Mouse (Mus musculus) large intestine, adult 2 months (tissue): ENCODE measurements around the gene Zfp618. TPM values are rescaled to one million over a fixed set of nuclear protein-coding genes. Genes with fewer than 3 reads are reported as not detected.

Source experiments
- DNase-seq: peaks from one replicate; pipeline ENCODE4 v3.0.0-alpha.2; 2012; ENCODE audit warnings: low read depth, low spot score
- WGBS: fragments of 180-500 bp; shearing (Covaris S2); methylation state at CpG from one replicate; pipeline ENCODE4 v1.1.7; 2018; 5-methylcytosine and 5-hydroxymethylcytosine counted together
- polyA plus RNA-seq: library from polyadenylated mRNA; depleted of rRNA; stranded (reverse); fragments of >200 nt; gene quantifications from 2 replicates; pipeline ENCODE4 v1.2.3, GENCODE M21; 2012

Zfp618 gene
- polyA plus RNA-seq, 1 experiment, result 0.42 TPM

DNA sequence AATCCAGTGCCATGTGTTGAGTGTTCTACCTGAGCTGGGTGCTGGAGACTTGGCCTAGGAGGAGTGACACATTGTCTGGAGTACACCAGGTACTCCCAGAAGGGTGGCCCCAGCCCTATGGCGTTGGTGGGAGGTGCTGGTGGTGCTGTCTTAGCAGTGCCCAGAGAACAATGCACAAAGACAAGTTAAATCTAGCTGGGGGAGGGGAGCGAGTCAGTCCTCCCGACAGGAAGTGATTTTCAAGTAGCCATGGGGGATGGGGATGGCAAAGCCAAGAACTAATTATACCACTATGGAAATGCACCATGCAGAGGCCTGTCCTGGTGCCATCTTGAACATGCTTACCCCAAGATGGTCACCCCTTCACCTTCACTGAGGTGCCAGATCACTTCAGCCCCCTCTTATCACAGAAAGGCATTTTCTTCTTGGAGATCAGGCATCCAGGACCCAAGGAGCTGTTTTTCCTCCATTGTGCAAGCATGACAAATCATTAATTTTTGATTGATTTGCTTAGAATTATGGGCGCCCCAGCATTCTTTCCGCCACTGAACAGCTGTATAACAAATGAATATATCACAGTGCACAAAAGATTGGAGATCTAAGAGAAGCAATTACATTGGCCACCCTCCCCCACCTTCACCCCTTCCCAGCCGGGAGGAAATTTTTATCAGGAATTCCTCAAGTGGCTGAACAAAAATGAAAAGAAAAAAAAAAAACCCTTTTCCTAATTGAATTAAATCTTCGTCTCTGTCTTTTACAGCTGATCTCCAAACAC, 91.5 kb downstream of the Zfp618 start:
- no peak for DNase-seq
- 71% methylated on average over 7 of the region's 7 CpGs for WGBS

DNA sequence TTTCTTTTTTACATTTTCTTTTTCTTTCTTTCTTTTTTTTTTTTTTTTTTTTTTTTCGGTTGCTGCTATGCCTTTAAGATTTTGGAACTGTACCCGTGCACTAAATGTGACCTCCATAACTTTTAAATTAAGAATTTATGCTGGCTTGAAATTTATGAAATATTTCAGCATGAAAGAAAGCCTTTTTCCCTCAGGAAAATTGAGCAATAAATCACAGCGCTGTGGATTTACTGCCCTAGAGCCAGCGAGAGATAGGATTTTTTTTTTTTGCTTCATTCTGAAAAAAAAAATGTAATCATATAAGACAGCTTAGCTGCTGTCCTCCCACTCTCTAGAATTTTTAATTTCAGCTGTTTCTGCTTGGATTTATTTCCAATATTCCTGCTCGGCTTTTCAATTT, 92.2 kb downstream of the Zfp618 start:
- DNase-seq, result no peak
- 66% methylated on average over 5 of the region's 5 CpGs for WGBS

DNA sequence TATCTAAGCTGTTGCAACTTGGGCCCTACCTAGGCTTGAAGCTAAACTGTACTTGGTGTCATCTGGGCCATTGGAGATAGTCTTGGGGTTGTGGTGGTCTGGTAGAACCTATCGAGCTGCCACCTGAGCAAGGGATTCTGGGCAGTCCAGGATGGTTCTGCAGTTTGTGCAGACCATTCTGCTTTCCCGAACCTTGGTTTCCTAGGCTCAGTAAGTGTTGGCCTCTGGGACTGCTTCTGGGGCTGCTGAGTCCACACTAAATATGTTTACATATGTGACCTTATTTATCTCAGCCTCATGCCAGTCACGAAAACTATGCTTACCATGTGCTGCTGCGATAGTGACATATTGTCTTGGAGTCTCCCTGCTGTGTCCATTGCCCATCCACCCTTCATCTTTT, 93.3 kb downstream of the Zfp618 start:
- no peak for DNase-seq

DNA sequence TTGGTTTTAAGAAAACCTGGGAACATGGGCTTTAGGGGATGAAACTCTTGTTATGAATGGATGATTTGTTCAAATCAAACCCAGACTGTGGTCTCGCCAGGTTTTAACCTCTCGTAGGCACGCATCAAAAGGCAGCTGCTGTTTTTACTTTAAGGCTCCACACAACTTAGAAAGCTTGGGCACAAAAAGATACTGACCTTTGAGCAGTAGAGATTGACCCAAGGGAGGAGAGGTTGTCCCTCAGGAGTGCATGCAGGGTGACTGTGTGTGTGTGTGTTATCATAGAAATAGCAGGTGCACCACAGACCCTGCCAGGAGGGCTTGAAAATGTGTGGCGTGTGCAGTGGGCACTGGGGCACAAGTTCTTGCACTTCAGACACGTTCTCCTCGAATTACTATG, 95.0 kb downstream of the Zfp618 start:
- DNase-seq, result no peak
- WGBS, result 88% methylated on average over 6 of the region's 6 CpGs

More for the DNA sequence above, 93.3 kb downstream of the Zfp618 start:
- WGBS, result 94% methylated on average over 4 of the region's 4 CpGs

DNA sequence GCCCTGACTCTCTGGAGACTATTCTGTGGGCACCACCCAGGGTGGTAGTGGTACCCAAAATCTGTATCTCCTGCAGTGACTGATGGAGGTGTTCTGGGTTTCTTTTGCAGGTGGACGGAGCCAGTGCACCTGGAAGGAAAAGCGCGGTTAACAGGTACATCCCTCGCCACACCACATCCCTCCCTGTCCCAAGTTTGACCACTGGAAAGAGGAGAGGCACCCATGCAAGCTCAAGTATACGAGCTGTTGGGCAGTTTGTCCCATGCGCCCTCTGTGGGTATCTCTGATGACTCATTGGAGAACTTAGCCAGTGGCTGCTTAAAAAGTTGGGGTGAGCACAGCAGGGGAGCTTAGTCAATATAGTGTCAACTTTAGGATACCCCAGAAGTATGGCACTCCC, 96.0 kb downstream of the Zfp618 start:
- WGBS, result 95% methylated on average over 6 of the region's 6 CpGs
- DNase-seq, result no peak

DNA sequence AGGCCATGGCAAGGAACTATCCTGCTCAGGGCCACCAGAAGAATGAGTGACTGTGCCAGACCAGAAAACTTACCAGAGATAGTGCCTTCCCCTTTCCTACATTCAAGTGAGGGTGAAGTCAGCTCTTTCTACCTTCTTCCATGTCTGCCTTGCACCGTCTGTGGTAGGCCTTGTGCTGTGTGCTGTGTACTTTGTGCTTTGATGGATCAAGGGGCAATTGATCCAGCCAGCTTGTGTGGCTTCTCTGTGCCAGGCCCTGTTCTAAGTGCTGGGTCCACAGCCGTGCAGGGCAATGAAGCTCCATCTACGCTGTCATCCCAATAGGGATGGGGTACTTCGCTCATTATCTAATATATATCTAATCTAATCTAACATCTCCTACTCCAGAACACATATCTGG, 98.0 kb downstream of the Zfp618 start:
- no peak for DNase-seq

DNA sequence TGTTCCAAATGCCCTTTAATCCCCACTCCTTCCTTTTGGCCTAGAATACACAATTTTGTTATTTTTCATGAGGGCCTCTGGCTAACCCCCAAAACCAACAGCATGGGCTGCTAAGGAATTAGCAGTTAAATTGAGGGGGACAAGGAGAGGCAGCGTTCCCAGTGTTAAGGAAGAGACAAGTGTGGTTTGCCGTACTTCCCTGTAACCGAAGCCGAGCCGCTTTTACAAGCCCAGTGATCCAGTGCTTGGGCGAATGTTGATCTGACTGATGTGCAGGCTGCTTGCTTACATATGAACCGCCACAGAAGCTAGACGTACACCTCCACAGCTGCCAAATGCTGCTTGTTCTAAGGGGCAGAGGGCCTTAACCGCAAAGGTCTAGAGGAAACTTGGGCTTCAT, 99.5 kb downstream of the Zfp618 start:
- DNase-seq, result no peak
- 70% methylated on average over 9 of the region's 9 CpGs for WGBS

More for the DNA sequence above, 98.0 kb downstream of the Zfp618 start:
- WGBS, result 95% methylated on average over 4 of the region's 4 CpGs

DNA sequence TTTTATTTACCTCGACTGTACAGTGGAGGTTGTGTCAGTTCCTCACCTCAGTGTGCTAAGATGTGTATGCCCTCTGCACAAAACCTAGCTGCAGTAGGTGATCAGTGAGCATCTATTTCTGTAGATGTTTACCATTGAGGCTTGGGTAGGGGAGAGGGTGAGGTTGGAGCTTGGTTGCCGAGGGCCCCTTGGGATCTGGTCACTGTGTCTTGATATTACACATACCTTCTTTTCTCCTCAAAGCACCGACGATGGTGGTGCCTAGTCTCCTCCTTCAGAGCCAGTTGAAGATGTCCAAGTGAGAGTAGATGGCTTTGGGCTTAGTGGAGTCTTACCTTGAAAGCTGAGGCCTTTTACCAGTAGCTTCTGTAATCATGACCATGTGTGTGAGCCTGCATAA, 101.4 kb downstream of the Zfp618 start:
- no peak for DNase-seq
- WGBS, result 89% methylated on average over 4 of the region's 4 CpGs

DNA sequence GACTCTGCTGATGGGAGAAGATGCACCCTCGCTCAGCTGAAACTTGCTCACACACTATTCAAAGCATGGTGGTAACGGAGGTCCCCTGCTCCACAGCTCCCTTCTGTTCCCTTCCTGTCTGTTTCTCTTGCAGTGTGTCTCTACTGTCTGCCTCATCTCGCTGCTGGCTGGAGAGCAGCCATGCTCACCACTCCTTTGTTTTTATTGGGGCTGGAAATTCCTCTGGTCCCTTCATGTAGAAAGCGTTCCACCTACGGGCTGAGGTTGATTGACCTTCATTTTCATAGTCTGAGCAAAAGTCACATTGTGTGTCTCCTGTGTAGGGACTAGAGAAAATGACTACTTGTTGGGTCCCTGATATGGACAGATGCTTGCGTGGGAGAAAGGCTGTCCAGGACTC, 102.4 kb downstream of the Zfp618 start:
- 45% methylated on average over 6 of the region's 6 CpGs for WGBS
- no peak for DNase-seq

DNA sequence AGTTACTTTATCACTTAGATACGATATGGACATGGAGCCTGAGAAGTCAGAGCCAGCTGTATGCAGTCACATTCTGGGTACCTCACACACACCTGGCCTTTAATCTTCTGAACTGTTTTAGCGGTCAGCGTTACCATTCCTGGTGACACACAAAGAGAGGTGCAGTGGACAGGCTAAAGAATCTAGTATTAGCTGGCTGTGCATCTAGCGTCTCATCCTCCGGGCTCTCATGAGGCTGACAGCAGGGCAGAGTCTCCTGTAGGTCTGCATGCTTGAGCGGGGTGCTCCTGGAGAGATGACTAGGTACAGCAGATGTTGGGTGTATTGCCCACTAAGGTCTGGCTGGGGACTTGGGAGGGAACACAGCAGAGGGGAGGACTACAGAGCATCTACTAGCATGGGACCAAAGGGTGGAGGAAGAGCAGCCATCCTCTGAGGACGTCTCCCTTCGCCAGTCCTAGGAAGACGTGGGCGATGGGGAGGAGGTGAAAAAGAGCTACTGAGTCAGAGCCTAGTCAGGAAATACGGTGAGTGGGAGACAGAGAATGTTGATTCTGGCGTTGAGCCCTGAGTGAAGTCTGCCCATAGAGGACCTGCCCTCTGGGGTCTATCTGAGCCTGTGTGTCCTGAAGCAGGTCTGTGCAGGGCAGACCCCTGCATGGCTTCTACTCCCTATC, 103.3 kb downstream of the Zfp618 start:
- DNase-seq, result no peak
- 81% methylated on average over 12 of the region's 12 CpGs for WGBS

DNA sequence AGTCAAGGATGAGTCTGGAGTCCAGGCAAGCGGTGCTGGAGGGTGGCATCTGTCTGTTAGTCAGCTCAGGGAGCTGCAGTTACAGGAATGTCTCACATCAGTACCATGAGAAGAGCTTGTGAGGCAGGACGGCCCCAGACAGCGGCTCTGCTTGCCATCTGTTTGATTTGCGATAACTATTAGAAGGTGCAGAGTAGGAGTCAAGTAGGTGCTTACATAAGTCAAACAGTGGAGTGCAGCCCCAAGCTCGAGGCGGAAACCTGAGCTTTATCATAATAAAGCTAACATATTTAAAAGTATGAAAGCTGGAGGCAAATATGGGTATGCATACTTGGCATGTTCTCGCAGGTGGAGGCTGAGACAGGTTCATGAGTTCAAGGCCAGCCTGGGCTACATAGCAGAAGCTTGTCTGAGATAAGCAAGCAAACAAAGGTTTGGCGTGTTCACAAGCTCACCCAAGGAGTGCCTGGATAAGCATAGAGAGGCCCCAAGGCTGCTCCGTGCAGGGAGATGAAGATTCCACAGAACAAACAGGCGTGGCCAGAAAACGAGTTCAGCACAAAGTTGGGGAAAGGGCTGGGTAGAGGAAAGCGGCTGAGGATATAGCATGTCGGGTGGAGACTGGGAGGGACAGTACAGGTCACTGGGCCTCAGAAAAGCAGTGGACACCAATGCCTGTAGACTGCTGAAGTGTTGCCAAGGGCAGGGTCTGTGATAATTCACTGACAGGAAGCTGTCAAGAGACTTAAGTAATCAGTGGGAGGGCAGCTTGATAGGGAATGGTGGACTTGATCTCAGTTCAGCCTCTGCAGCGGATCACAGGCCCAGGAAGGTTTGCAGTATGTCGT, 106.3 kb downstream of the Zfp618 start:
- peak; percentile 45 for DNase-seq
- WGBS, result 34% methylated on average over 15 of the region's 15 CpGs

DNA sequence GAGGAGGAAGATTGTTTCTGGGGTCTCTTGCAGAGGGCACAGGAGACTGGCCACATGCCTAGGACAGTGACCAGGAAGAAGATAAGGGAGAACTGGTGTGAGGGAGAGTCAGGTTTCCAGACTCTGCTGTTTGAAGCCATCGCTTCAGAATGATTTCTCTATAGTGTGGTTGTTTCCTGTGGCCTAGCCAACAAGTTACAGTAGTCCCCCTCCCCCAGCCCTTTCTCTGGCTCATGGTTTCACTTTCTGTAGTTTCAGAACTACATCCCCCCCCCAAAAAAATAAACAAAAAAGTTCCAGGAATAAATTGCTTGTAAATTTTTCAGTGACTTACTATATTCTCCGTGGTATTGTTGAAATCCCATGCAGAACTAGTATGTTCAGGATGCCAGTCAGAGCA, 107.8 kb downstream of the Zfp618 start:
- 50% methylated on average over 2 of the region's 2 CpGs for WGBS
- DNase-seq, result no peak

DNA sequence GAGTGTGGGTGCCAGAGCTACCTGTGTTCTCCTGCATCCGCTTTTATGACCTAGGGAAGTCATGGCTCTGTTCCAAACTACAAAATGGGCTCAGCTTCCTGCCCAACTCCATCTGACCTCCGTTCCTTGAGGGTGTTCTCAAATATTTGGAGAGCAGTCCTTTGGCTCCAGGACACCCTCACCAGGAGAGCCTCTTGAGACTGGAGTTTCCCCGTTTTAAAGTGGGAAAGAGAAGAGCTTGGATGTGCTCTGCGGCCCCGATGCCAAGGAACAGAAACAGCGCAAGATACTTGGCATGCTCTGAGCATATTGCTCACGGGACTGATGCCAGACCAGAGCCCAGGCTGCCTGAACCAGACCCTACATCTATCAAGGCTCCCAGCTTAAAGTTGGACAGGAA, 113.8 kb downstream of the Zfp618 start:
- 22% methylated on average over 7 of the region's 7 CpGs for WGBS
- DNase-seq, result no peak

DNA sequence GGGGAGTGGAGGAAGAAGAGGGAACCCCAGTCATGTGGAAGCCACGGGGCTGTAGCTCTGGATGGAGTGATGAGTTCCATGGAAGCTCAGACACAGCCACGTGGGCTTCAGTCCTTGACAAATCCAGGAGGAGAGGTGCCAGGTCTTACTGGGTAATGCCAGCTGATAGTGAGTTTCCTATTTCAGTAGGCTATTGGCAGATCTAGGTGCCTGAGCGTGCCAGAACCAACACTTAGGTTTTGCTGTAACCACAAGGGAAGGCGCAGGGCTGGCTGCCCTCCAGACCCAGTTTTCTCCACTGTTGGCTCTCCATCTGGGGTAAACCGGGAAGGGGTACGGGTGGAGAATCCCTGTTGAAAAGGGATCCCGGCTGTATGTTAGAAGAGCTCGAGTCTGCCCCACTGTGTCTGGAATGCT, 119.1 kb downstream of the Zfp618 start:
- WGBS, result 63% methylated on average over 8 of the region's 8 CpGs
- DNase-seq, result no peak

DNA sequence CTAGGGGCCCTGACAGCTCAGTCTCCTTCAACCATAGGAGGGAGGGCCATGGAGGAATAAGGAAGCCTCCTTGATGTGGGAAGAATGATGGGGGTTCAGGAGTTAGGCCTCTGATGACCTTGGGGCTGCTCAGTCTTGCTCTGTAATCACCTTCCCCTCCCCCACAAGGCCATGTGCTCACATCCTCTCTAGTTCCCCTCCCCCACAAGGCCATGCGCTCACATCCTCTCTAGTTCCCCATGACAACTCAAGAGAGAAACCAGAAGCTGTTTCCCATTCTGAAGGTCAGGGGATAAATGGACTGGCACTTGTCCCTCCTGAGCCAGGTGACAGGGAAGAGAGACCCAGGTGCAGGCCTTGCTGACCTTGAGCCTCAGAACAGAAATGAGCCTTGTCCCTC, 124.1 kb downstream of the Zfp618 start:
- WGBS, result 69% methylated on average over 1 of the region's 1 CpGs
- DNase-seq, result no peak

DNA sequence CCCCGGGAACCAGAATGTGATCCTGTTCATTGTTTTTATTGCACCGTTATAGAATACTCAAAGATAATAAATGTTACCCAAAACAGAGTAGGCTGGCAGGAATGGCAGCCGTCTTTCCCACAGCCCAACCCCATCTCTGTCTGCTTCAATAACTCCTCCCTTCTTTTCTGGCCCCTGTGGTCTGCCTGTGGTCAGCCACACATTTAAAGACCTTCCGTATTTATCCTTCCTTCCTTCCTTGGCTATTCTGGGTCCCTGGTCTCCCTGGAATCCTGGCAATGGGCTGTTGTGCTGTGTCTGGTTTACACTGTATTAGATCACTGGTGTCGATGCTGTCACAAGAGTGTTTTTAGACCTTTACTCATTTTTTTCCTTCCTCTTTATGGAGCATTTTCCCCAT, 125.8 kb downstream of the Zfp618 start:
- no peak for DNase-seq
- 56% methylated on average over 5 of the region's 5 CpGs for WGBS

DNA sequence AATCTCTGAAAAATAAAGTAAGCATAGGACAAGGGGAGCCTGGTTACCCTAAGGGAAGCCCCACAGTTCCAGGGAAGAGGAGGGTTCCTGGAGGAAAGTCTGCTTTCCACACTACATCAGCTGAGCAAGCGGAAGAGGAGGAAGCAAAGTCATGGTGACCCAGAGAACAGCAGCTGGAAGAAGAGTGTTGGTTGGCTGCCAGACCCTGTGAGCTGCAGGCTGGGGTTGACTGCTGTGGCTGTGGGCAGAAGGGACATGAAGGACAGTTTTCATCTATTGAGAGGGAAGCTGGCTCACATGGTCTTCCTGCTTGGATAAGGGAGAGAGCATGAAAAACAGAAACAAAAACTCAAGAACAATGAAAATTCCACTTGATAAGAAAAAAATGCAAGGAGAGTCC, 132.2 kb downstream of the Zfp618 start:
- DNase-seq, result no peak
- WGBS, result 77% methylated on average over 1 of the region's 1 CpGs

DNA sequence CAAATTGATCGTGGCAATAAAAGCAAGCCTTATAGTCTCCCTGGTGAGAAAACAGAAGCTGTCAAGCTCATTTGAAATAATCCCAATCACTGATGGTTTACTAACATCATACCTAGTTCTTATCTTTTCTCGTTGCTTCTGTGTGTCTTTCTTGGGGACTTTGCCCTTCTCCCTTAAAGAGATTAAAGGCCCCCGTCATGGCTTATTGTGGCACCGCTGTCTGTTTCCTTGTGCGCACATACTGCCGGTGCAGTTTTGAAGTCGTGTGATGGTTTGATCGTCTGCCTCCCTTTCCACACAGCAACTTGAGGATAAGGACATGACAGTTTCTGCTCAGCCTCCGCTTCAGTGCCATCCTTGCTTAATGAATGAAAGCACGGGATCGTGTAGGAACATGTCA, 135.1 kb downstream of the Zfp618 start:
- 42% methylated on average over 11 of the region's 11 CpGs for WGBS
- DNase-seq, result peak; percentile 18

DNA sequence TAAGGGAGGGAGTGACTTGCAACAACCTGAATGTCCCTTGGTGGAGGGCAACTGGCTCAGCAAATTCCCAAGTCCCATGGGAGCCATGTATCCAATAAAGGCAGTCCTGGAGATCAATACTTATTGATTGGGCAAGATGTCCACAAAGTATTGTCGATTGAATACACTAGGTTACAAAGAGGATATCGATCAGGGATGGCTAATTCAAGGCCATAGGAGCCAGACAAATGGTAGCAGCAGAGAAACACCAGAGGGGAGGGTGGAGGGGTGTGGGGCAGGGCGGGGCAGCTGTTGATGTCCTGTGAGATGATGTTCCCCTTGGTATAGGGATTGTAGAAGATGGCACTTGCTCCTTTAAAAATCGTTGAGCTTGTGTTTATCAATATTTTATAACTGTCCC, 136.7 kb downstream of the Zfp618 start:
- WGBS, result 89% methylated on average over 4 of the region's 4 CpGs
- DNase-seq, result no peak

DNA sequence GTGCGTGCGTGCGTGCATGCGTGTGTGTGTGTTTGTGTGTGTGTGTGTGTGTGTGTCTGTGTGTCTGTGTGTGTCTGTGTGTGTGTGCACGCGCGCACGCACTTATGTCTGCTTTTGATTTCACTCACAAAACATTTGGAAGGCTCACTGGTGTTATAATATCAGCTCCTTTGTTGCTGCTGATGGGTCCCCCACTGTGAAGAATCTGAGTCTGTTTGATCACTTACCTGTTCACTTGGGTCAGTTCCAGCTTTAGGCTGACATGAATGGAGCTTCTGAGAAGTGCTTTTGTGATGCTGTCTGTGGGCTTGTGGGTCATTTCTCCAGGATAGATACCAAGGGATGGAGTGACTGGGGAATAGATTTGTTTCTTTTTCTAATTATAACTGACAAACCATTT, 140.3 kb downstream of the Zfp618 start:
- WGBS, result 97% methylated on average over 8 of the region's 8 CpGs
- no peak for DNase-seq
